Mouse (Mus musculus) forebrain, embryonic 16.5 days (tissue): ENCODE measurements around the gene Hspa1a. TPM values are rescaled to one million over a fixed set of nuclear protein-coding genes. Genes with fewer than 3 reads are reported as not detected.
"Not testable (repeated sequence)": the region's sequence is repeated elsewhere in the genome, so short reads cannot be mapped to it uniquely, and the experiment has no call there.

ENCODE experiments used
- ATAC-seq: fragments of 200-750 bp; cut with Nextera tagmentation; 2 replicates; pipeline ENCODE4 v1.8.0; 2017; ENCODE audit warnings: mild to moderate bottlenecking, moderate library complexity
- H3K27ac ChIP-seq: fragments of 300-500 bp; sonication (generic); 2 replicates; pipeline ENCODE4 v1.5.1; 2014; ENCODE audit warnings: low read length, control low read depth
- H3K27me3 ChIP-seq: fragments of 300-500 bp; sonication (generic); replicated peaks from 2 replicates; pipeline ENCODE4 v1.6.1; 2014; ENCODE audit warnings: low read length; ENCODE audit not compliant: control insufficient read depth, insufficient read depth
- H3K36me3 ChIP-seq: fragments of 300-500 bp; sonication (generic); 2 replicates; pipeline ENCODE4 v1.6.1; 2014; ENCODE audit not compliant: control insufficient read depth, insufficient read depth
- H3K4me1 ChIP-seq: fragments of 300-500 bp; sonication (generic); replicated peaks from 2 replicates; pipeline ENCODE4 v1.6.1; 2014; ENCODE audit warnings: low read length; ENCODE audit not compliant: control insufficient read depth, insufficient read depth
- H3K4me2 ChIP-seq: fragments of 300-500 bp; sonication (generic); 2 replicates; pipeline ENCODE4 v1.6.1; 2014; ENCODE audit warnings: mild to moderate bottlenecking, low read length, control low read depth
- H3K4me3 ChIP-seq: fragments of 300-500 bp; sonication (generic); replicated peaks from 2 replicates; pipeline ENCODE4 v1.5.1; 2014; ENCODE audit warnings: mild to moderate bottlenecking, low read length, control low read depth
- H3K9ac ChIP-seq: fragments of 300-500 bp; sonication (generic); replicated peaks from 2 replicates; pipeline ENCODE4 v1.6.1; 2014; ENCODE audit warnings: low read depth, low read length, control low read depth
- H3K9me3 ChIP-seq: fragments of 300-500 bp; sonication (generic); 2 replicates; pipeline ENCODE4 v1.6.1; 2016; ENCODE audit warnings: low read length; ENCODE audit not compliant: control insufficient read depth
- WGBS: fragments of 180-500 bp; shearing (Covaris S2); extraction: QIAGEN DNeasy Blood & Tissue Kit; methylation state at CpG from one replicate; pipeline ENCODE4 v1.1.7; 2014; 5-methylcytosine and 5-hydroxymethylcytosine counted together
- polyA plus RNA-seq: library from polyadenylated mRNA; unstranded; fragments of >200 nt; fragmentation: Nextera tagmentation; extraction: Ambion mirVana; gene quantifications from 2 replicates; pipeline ENCODE4 v1.2.1, GENCODE M21; 2015

Gene Hspa1a
- polyA plus RNA-seq, 1 experiment from 2014 or later = 5.2 TPM

DNA sequence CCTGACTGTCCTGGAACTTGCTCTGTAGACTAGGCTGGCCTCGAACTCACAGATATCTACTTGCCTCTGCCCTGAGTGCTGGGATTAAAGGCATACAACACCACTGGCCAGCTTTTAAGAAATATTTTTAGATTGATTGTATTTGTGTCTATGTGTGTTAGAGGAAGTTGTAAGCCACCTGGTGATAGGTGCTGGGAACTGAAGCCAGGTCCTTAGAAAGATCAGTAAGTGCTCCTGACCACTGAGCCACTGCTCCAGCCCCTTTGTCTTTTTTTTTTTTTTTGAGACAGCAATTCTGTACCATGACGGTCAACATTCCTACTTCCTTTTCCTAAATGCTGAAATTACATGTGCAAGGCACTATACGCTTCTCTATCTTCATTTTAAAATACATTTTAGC is 18.7 kb downstream of the Hspa1a start:
- H3K4me1 ChIP-seq = peaks cover 16% of the 10 kb centered on the region
- no peak overlapping the region; the same call in 1 of the 2 replicates for H3K4me3 ChIP-seq
- 92% methylated on average over 3 of the region's 3 CpGs for WGBS
- no peak overlapping the region for H3K9ac ChIP-seq
- H3K27me3 ChIP-seq = 0 out of 2 replicates have a peak, but pooled peaks cover 2% of the 10 kb centered on the region
- peaks cover 10% of the 10 kb centered on the region for H3K36me3 ChIP-seq
- ATAC-seq = no peak
- H3K27ac ChIP-seq = no peak overlapping the region; the same call in 1 of the 2 replicates
- no peak overlapping the region for H3K4me2 ChIP-seq
- no peaks in the 10 kb centered on the region for H3K9me3 ChIP-seq

DNA sequence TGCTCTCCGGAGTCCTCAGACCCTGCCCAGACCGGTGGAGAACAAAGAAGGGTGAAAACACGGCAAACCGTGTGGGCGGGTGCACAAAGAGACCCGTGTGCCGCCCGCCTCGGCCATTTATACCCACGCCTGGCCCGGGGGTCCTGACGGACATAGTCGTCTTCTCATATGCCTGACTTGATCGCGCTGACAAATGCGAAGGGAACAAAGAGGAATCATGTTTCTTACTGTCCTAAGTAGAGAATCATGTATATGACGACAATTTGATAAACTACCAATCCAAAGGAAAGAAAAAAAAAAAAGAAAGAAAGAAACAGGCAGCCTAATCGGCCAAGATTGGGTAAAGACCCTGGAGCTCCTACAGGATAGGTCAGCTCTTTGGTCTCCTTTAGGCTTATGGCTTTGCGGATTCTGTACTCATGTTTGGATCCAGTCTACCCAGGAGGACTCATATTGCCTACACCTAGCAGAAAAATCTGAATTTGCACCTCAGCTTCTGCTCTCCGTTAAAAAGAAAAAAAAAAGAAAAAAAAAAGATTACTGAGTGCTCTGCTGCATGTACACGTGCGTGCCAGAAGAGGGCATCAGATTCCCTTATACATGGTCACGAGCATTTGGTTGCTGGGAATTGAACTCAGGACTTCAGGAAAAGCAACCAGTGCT is 19.4 kb downstream of the Hspa1a start:
- Histone ChIP-seq H3K36me3 (peaks cover 10% of the 10 kb centered on the region), H3K27ac (peak overlapping the region; percentile 92), H3K4me1 (peaks cover 16% of the 10 kb centered on the region), H3K9me3 (no peaks in the 10 kb centered on the region), H3K9ac (peak overlapping the region; percentile 100), H3K4me3 (peak overlapping the region; percentile 99), H3K27me3 (0 out of 2 replicates have a peak, but pooled peaks cover 2% of the 10 kb centered on the region), H3K4me2 (peak overlapping the region; percentile 75)
- under 1% methylated on average over 23 of the region's 23 CpGs for WGBS
- peak; percentile 85 for ATAC-seq

- Histone ChIP-seq H3K9ac (peak overlapping the region; percentile 100), H3K4me2 (peak overlapping the region; percentile 75), H3K4me1 (peaks cover 16% of the 10 kb centered on the region), H3K27me3 (0 out of 2 replicates have a peak, but pooled peaks cover under 1% of the 10 kb centered on the region), H3K36me3 (peaks cover 10% of the 10 kb centered on the region), H3K4me3 (peak overlapping the region; percentile 99), H3K27ac (peak overlapping the region; percentile 92), H3K9me3 (no peaks in the 10 kb centered on the region)
- ATAC-seq = peak; percentile 56
- WGBS = under 1% methylated on average over 29 of the region's 29 CpGs
Observed at GRCm38 (mm10) chr17:34951636-34952377, 20.1 kb downstream of the Hspa1a start.

DNA sequence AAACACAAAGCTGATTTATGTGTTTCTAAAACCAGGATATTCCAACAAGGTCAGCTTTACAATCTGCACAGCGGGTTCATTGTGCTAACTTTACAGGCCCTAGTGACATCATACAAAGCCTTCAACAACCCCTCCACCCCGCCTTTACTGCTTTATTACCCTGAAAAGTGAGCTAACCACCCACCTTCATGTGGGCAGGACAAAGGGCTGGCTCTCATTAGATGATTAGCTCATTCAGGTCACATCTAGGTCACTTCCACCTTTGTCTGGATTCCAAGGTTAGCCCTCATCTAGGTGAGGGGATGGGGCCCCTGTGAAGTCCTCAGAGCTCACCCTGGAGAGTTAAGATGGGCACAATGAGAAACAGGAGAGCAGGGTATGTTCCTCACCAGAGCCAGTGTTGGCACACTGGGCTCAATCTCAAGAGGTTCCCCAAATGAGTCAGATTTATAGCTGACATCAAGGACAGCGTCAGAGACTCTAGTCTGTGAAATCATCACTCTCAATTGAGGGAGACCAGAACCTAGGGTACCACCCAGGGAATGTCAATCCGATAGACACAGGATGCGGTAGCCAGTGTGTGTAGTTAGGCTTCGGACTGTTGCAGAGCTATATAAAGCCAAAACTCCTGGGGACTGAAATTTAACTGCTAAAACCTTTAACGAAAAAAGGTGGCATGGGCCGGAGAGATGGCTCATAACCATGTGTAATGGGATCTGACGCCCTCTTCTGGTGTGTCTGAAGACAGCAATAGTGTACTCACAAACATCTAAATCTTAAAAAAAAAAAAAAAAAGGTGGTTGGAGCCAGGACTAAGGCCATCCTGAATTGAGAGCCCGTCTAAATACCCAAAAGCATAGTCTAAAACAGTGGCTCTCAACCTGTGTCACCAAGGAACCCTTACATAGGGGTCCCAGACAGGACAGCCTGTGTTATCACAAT is 21.2 kb downstream of the Hspa1a start:
- Histone ChIP-seq H3K27me3 (no peaks in the 10 kb centered on the region), H3K27ac (peak overlapping the region; percentile 92), H3K9ac (peak overlapping the region; percentile 100), H3K4me3 (peak overlapping the region; percentile 99), H3K4me1 (peaks cover 16% of the 10 kb centered on the region), H3K4me2 (peak overlapping the region; percentile 75), H3K9me3 (no peaks in the 10 kb centered on the region), H3K36me3 (peaks cover 10% of the 10 kb centered on the region)
- no peak for ATAC-seq
- WGBS = 18% methylated on average over 10 of the region's 10 CpGs

- peaks cover 10% of the 10 kb centered on the region for H3K36me3 ChIP-seq
- H3K4me2 ChIP-seq = no peak overlapping the region
- no peak overlapping the region for H3K9ac ChIP-seq
- no peaks in the 10 kb centered on the region for H3K27me3 ChIP-seq
- H3K9me3 ChIP-seq = no peaks in the 10 kb centered on the region
- H3K27ac ChIP-seq = no peak overlapping the region
- no peak for ATAC-seq
- H3K4me3 ChIP-seq = no peak overlapping the region
- 44% methylated on average over 4 of the region's 4 CpGs for whole genome bisulfite sequencing
- peaks cover 16% of the 10 kb centered on the region for H3K4me1 ChIP-seq
Observed at GRCm38 (mm10) chr17:34949553-34949969, 22.4 kb downstream of the Hspa1a start.

GRCm38 (mm10) chr17:34948721-34949552 is 23.0 kb downstream of the Hspa1a start:
- not testable (repeated sequence) for H3K4me3 ChIP-seq, ATAC-seq, H3K9ac ChIP-seq, H3K27me3 ChIP-seq, H3K27ac ChIP-seq, H3K36me3 ChIP-seq, H3K4me2 ChIP-seq, H3K9me3 ChIP-seq
- WGBS = 58% methylated on average over 9 of the region's 9 CpGs
- H3K4me1 ChIP-seq = peaks cover 16% of the 10 kb centered on the region

GRCm38 (mm10) chr17:34947606-34948005 is 24.4 kb downstream of the Hspa1a start:
- H3K9ac ChIP-seq = no peak overlapping the region
- H3K4me1 ChIP-seq = peaks cover 16% of the 10 kb centered on the region
- no peaks in the 10 kb centered on the region for H3K9me3 ChIP-seq
- no peak overlapping the region for H3K4me3 ChIP-seq
- no peak overlapping the region for H3K4me2 ChIP-seq
- H3K27ac ChIP-seq = no peak overlapping the region
- ATAC-seq = no peak
- H3K36me3 ChIP-seq = peaks cover 10% of the 10 kb centered on the region
- WGBS = 20% methylated on average over 8 of the region's 8 CpGs
- no peaks in the 10 kb centered on the region for H3K27me3 ChIP-seq

DNA sequence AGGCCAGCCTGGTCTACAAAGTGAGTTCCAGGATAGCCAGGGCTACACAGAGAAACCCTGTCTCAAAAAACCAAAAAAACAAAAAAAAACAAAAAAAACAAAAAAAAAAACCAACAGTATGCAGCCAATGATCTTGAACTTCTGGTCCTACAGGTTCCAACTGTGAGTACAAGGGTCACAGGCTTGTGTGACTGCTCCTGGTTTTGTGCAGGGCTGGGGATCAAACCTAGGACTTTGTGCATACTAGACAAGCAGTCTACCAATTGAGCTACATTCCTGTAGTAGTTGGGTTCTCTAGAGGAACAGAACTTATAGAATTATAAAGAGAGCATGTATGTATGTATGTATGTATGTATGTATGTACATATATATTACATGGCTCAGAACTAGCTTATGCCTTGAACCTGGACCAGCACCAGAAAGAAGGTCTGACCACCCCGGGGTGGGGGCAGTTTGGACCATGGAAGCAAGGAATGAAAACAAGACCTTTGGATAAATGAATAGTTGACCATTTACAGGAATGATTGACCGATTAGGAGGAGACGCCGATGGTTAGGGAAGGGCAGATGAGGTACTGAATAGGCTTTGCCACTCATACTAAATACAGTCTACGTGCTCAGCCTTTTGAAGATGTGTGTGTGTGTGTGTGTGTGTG is 25.3 kb downstream of the Hspa1a start:
- Histone ChIP-seq H3K36me3 (peaks cover 10% of the 10 kb centered on the region), H3K27me3 (no peaks in the 10 kb centered on the region), H3K4me1 (peaks cover 18% of the 10 kb centered on the region), H3K27ac (no peak overlapping the region), H3K9me3 (no peaks in the 10 kb centered on the region), H3K4me2 (no peak overlapping the region), H3K9ac (no peak overlapping the region), H3K4me3 (no peak overlapping the region)
- ATAC-seq = no peak
- 90% methylated on average over 5 of the region's 5 CpGs for WGBS
